Mouse (Mus musculus) layer of hippocampus, adult 18-20 months (tissue): ENCODE data around the gene Atp2a1. TPM values are rescaled to one million over a fixed set of nuclear protein-coding genes. Genes with fewer than 3 reads are reported as not detected.
"Not testable (repeated sequence)": the region's sequence is repeated elsewhere in the genome, so short reads cannot be mapped to it uniquely, and the experiment has no call there.

ENCODE experiments used
- DNase-seq, 2 experiments: peaks; one replicate each; pipeline ENCODE4 v3.0.0; 2022; ENCODE audit warnings: low spot score in 2 of 2
- long read RNA-seq: library from polyadenylated mRNA; stranded (forward); transcript quantifications from one replicate; pipeline ENCODE4 v2.0.0, GENCODE M21; 2021
- total RNA-seq, 2 experiments: library from RNA; stranded (reverse); gene quantifications; 2 replicates each; pipeline ENCODE4 v1.2.3; 2021

The Atp2a1 gene
- 1 to 10 TPM; 1.0 TPM for total RNA-seq
- long read RNA-seq, partial matches to known transcripts, result 0 of 2 reads
- long read RNA-seq, other reads (novel, unspliced or antisense), result 2 of 2 reads

GRCm38 (mm10) chr7:126463004-126463403 is at the start of gene Atp2a1:
TSS of gene Atp2a1 (minus strand) at chr7:126463108.
- DNase-seq, result no peak

- no peak for DNase-seq
Measured at GRCm38 (mm10) chr7:126511287-126511686, 48.4 kb upstream of the Atp2a1 start.

DNA sequence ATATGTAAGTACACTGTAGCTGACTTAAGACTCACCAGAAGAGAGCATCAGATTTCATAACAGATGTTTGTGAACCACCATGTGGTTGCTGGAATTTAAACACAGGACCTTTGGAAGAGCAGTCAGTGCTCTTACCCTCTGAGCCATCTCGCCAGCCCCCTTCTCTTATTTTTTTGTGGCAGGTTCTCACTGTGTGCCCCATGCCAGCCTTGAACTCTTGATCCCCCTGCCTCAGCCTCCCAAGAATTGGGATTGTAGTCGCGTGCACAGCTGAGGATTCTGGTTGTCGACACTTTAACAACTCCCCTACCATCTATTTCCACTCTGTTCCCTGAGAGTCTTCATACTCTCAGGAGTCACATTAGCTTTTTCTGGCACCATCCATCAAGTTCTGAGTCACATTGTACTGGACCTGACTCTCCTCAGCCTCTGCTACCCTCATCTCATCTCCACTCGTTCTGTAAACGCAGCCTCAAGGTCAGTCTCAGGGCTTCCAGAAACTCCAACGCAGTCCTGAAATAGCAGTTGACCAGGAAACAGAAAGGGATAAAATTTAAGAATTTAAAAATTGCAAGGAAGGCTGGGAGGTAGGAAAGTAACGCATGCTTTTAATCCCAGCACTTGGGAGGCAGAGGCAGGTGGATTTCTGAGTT is 44.3 kb upstream of the Atp2a1 start:
- no peak for DNase-seq

- peak in 1 of 2 experiments; percentile 31 for DNase-seq
Measured at GRCm38 (mm10) chr7:126504913-126505312, 42.0 kb upstream of the Atp2a1 start.

- DNase-seq, result peak; percentile 98 to 99
Measured at GRCm38 (mm10) chr7:126503273-126503878, 40.5 kb upstream of the Atp2a1 start, which contains the start of gene Atxn2l. TSS of gene Atxn2l (minus strand) at chr7:126503437.

DNA sequence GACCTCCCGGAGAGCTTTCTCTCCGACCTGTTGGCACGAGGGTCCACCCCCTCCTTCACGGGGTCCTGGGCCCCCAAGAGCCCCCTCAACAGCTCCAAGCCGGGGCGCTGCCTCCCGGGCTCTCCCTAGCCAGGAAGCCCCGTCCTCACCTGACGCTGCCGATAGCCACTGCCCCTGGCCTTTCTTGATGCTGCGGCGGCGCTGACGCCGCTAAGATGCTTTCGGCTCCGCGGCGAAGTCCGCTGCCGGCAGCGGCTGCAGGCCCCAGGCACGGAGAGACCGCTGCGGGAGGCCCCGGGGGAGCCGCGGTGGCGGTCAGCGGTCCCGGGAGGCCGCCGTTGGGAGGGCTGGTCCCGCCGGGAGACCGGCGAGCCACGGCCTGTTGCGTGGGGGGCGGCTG is 39.8 kb upstream of the Atp2a1 start:
- DNase-seq, result no peak

DNA sequence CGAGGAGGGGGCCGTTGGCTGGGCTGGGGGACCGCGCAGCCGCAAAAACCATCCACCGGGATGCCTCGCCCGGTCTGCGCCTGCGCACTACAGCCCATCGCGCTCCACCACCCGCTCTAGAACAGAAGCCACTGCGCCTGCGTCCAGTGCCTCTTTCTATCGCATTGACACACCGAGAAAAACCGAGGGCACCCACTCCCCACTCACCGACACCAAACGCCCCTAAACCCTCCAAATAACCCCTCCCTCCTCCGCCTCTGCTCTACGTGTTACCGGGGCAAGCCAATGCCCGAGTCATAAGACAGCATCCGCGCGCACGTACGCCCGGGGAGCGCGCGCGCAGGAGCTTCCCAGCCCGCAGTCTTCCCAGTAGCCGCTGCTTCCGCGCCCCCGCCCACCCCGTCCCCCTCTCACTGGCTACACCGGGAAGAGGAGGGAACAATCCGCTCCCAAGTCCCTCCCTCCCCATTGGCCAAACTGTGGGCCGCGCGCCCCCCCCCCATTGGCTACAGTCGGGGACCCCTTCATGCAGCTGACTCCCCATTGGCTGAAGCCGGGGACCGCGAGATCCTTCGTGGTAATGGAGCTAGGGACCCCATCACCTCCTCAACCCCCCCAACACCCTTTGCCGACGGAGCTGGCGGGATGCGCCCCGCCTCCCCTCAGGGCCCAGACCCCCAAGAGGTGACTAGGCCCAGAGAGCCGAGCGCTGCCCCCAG is 39.3 kb upstream of the Atp2a1 start:
- peak; percentile 89 to 95 for DNase-seq

GRCm38 (mm10) chr7:126501684-126502022 is 38.7 kb upstream of the Atp2a1 start:
- DNase-seq, result no peak

GRCm38 (mm10) chr7:126499416-126499815 is 36.5 kb upstream of the Atp2a1 start:
- DNase-seq, result no peak

- no peak for DNase-seq
Measured at GRCm38 (mm10) chr7:126497966-126498365, 35.1 kb upstream of the Atp2a1 start.

DNA sequence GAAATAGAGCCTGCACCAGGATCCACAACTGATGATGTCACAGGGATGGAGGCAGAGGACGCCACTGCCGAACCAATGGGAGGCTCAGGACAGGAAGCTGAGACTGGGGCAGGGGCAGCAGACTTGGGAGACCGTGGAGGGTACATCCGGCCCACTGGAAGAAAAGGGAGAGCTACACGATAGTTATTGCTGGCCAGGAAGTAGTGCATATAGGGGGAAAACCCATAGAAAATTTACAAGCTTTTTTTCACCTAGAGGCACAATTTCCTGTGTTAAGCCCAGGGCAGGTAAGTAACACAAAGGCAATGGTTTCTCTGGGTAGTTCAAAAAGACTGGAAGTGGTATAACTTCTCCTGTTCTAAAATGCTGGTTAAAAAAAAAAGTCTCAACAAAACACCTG is 33.6 kb upstream of the Atp2a1 start:
- DNase-seq, result no peak

- no peak for DNase-seq
Measured at GRCm38 (mm10) chr7:126494120-126494519, 31.2 kb upstream of the Atp2a1 start.

DNA sequence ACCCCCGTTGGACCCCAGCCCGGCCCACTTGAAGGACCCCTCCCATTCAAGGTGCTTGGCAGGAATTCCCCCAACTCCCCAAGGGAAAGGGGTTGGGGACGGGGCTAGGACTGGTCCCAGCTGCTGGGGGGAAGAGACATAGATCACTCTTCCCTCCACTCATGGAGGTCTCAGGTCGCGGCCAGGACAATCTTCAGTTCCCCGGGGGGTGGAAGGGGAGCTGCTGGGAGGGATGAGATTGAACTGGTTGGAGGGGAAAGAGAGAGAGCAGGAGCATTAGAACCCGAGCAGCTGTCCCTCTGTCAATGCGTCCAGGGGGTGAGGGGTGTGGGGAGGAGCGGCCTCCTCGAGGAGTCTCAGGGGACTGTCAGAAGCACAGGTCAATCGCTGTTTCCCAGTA is 29.1 kb upstream of the Atp2a1 start:
- no peak for DNase-seq

DNA sequence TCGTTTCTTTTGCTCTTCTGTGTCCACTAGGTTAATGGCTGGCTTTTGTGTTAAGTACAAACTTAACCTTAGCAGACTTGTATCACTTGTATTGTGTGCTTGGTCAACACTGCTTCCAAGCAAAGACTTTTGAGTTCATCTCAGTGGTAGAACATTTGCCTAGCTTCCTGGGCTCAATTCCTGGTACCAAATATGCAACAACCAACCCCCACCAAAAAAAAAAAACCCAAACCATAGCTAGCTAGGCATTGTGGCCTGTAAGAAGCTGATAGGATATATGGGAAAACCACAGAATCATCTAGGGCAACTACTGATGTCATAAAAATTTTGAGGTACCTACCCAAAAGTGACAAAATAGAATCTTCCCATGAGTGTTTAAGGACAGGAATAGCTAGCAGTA is 28.1 kb upstream of the Atp2a1 start:
- DNase-seq, result no peak

- DNase-seq, result not testable (repeated sequence)
Measured at GRCm38 (mm10) chr7:126487617-126488385, 24.9 kb upstream of the Atp2a1 start.

GRCm38 (mm10) chr7:126487052-126487483 is 24.2 kb upstream of the Atp2a1 start, which contains the start of gene Tufm:
TSS of gene Tufm (plus strand) at chr7:126487361.
- peak; percentile 97 to 99 for DNase-seq

DNA sequence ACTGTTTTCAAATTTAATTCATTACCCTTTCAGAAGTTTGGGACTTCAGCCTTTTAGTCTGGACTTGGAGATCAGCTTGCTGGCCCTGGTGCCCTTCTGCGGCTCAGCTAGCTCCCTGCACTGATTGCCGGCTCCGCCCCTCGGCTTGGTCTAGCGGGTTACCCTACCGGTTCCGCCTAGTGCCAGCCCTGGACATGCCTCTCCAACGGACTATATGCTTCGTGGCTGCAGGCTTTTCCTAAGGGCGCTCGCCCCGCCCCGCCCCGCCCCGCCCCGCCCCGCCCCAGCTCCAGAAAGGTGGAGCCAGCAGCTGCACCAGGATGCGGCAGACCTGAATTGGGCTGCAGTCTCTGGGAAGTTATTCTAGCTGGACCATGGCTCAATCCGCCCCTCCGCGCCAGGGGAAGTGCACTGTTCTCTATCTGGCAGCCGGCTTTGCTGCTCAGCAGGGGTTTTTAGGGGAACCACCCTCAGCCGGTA is 19.5 kb upstream of the Atp2a1 start:
- DNase-seq, result peak in 1 of 2 experiments; percentile 45

- DNase-seq, result no peak
Measured at GRCm38 (mm10) chr7:126481699-126482098, 18.8 kb upstream of the Atp2a1 start.

GRCm38 (mm10) chr7:126474993-126475581 is 12.2 kb upstream of the Atp2a1 start, which contains the start of gene Sh2b1:
TSS of gene Sh2b1 (minus strand) at chr7:126475424.
- DNase-seq, result peak; percentile 88 to 90

DNA sequence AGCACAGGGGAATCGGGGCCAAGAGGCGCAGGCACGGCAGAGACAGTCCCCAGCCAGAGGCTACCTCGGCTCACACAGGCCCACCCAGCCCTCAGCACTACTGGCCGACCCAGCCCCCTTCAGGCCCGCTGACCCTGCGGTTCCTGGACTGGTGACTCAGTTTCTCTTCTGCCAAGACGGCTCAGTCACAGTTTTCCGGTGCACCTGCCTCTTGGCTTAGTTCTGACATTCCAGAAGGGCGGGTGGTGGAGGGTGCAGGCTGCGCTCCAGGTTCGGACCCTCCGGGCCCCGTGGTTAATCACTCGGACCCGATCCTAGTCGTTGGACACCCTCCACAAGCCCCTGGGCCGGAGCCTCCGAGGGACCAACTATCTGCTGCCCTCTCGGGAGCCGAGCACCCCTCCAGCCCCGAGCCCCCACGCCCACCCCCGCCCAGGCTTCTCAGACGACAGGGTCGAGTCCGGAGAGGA is 11.6 kb upstream of the Atp2a1 start:
- peak in 1 of 2 experiments; percentile 22 for DNase-seq
